Mouse (Mus musculus) layer of hippocampus, adult 18-20 months (tissue): ENCODE data around the gene Elk4. TPM values are rescaled to one million over a fixed set of nuclear protein-coding genes. Genes with fewer than 3 reads are reported as not detected.

Experiments used
- DNase-seq, 2 experiments: peaks; one replicate each; pipeline ENCODE4 v3.0.0; 2022; ENCODE audit warnings: low spot score in 2 of 2
- total RNA-seq, 2 experiments: library from RNA; stranded (reverse); gene quantifications; 2 replicates each; pipeline ENCODE4 v1.2.3; 2021

Gene Elk4
- total RNA-seq, 2 experiments from 2014 or later: 55.3 to 64.3 TPM

GRCm38 (mm10) chr1:132011785-132012184, 4.4 kb downstream of the Elk4 start:
- no peak for DNase-seq

GRCm38 (mm10) chr1:132012861-132013260, 5.5 kb downstream of the Elk4 start:
- peak; percentile 35 to 67 for DNase-seq

GRCm38 (mm10) chr1:132014800-132015199, 7.4 kb downstream of the Elk4 start:
- no peak for DNase-seq

GRCm38 (mm10) chr1:132016691-132017090, 9.3 kb downstream of the Elk4 start:
- no peak for DNase-seq

GRCm38 (mm10) chr1:132019876-132020275, 12.5 kb downstream of the Elk4 start:
- DNase-seq: no peak

- DNase-seq: no peak
Measured at GRCm38 (mm10) chr1:132022107-132022506, 14.7 kb downstream of the Elk4 start.

GRCm38 (mm10) chr1:132026925-132027646, 19.7 kb downstream of the Elk4 start:
- no peak for DNase-seq

GRCm38 (mm10) chr1:132027978-132028377, 20.6 kb downstream of the Elk4 start:
- DNase-seq: no peak

- no peak for DNase-seq
Measured at GRCm38 (mm10) chr1:132028413-132028812, 21.0 kb downstream of the Elk4 start.

- no peak for DNase-seq
Measured at GRCm38 (mm10) chr1:132030574-132030973, 23.2 kb downstream of the Elk4 start.

GRCm38 (mm10) chr1:132032172-132032571, 24.8 kb downstream of the Elk4 start:
- no peak for DNase-seq

- DNase-seq: no peak
Measured at GRCm38 (mm10) chr1:132037746-132038145, 30.3 kb downstream of the Elk4 start.

GRCm38 (mm10) chr1:132038753-132039152, 31.3 kb downstream of the Elk4 start:
- no peak for DNase-seq

- no peak for DNase-seq
Measured at GRCm38 (mm10) chr1:132040201-132040621, 32.8 kb downstream of the Elk4 start.

GRCm38 (mm10) chr1:132043759-132044158, 36.4 kb downstream of the Elk4 start:
- peak; percentile 65 to 70 for DNase-seq

GRCm38 (mm10) chr1:132046143-132046735, 38.8 kb downstream of the Elk4 start:
- DNase-seq: peak; percentile 37 to 71

GRCm38 (mm10) chr1:132051746-132052145, 44.3 kb downstream of the Elk4 start:
- DNase-seq: no peak

GRCm38 (mm10) chr1:132054387-132054786, 47.0 kb downstream of the Elk4 start:
- no peak for DNase-seq

GRCm38 (mm10) chr1:132055054-132055664, 47.8 kb downstream of the Elk4 start:
- no peak for DNase-seq

- no peak for DNase-seq
Measured at GRCm38 (mm10) chr1:132058558-132058957, 51.2 kb downstream of the Elk4 start.

- no peak for DNase-seq
Measured at GRCm38 (mm10) chr1:132060036-132060769, 52.8 kb downstream of the Elk4 start.
